Mouse (Mus musculus): ENCODE data around the gene Emx2.

GRCm38 (mm10) chr19:59479912-59480311, 21.7 kb downstream of the Emx2 start:
- TF ChIP-seq GATA1 (IDR thresholded peaks at IDR 0.05; ENCODE audit: borderline replicate concordance, low read length) (no peak), FLI1 (IDR thresholded peaks at IDR 0.05; ENCODE audit: low read length) (no peak)

Measured in megakaryocyte, embryonic 14.5 days (primary cell).